Mouse (Mus musculus) brain, embryonic 14.5 days (tissue): ENCODE data around the gene Atg7. TPM values are rescaled to one million over a fixed set of nuclear protein-coding genes. Genes with fewer than 3 reads are reported as not detected.
A peak's percentile ranks its signal among the peaks of the same experiment; 100 is the strongest.

ENCODE experiments used
- DNase-seq: peaks from one replicate; pipeline ENCODE4 v3.0.0-alpha.2; 2011; ENCODE audit warnings: low read depth
- CTCF ChIP-seq: fragments of 200-500 bp; IDR thresholded peaks from 2 replicates; pipeline ENCODE4 v1.5.1; 2012; ENCODE audit warnings: inconsistent platforms, mild to moderate bottlenecking, moderate library complexity, borderline replicate concordance; ENCODE audit not compliant: insufficient read depth, insufficient read length; ENCODE audit errors: extremely low read depth
- POLR2A ChIP-seq: fragments of 200-500 bp; IDR thresholded peaks from 2 replicates; pipeline ENCODE4 v1.6.1; 2012; ENCODE audit warnings: mild to moderate bottlenecking, inconsistent platforms, borderline replicate concordance; ENCODE audit not compliant: poor library complexity, insufficient read depth, insufficient read length, severe bottlenecking; ENCODE audit errors: extremely low read depth
- polyA plus RNA-seq: library from polyadenylated mRNA; depleted of rRNA; stranded (reverse); fragments of >200 nt; gene quantifications from 2 replicates; pipeline ENCODE4 v1.2.3, GENCODE M21; 2012

Gene Atg7
- polyA plus RNA-seq, 1 experiment: 13.8 TPM

- no peak for DNase-seq
These were observed 248.4 kb downstream of the Atg7 start for GRCm38 (mm10) chr6:114891272-114891671.

DNA sequence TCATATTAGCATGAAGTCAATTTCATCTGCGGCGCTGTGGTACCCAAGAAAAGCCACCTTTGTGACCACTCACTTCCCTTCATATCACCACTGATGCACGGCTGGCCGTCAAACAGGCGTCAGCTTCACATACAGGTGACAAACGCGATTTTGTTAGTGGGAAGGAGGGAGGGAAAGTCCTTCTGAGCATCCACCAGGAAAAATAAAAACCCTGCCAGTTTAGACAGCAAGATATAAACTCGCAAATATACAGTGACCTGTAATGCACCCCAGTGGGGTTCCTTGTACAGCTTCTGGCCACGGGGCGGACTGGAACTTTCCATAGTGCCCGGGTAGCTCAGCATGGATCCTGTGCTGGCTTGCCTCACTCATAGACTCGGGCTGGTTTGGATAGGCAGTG is 248.9 kb downstream of the Atg7 start:
- no peak for TF ChIP-seq CTCF
- TF ChIP-seq POLR2A: no peak
- DNase-seq: no peak

More at GRCm38 (mm10) chr6:114891272-114891671, 248.4 kb downstream of the Atg7 start:
- TF ChIP-seq POLR2A (no peak), CTCF (no peak)

- no peak for TF ChIP-seq CTCF
- no peak for TF ChIP-seq POLR2A
- peak; percentile 90 for DNase-seq
These were observed 249.5 kb downstream of the Atg7 start for GRCm38 (mm10) chr6:114892363-114892762.

DNA sequence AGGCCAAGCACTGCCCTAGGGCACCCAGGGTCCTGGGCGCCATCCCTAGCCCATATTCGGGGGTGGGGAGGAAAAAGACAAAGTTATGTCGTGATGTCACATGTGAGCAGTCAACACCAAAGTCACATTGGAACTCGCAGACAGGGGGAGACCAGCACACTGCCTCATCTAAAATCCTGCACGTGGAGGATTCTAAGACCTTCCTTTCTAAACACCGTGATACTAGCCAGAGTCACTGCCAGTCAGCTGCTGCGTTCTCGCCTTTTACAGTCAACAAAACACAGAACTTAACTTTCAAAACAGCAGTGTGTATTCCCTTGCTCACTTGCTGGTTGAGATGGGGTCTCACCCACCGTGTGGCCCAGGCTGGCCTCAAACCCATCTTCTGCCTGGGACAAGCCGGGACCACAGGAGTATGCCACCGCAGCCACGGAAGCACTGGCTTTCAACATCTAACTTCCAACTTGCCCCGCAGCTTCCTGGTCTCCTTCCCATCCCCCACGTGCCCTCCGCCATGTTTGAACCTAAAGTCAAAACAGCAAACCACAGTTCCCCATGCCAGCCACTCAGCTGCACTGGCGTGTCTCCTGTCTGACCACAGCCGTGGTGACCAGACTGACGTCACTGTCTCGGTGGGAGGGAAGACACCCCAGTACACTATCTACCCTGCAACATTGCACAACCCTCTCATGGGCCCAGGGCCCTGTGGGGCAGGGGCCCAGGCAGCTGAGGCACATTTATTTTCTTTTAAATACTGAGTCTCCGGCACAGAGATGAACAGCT is 250.7 kb downstream of the Atg7 start:
- TF ChIP-seq CTCF (no peak), POLR2A (no peak)
- DNase-seq: no peak

DNA sequence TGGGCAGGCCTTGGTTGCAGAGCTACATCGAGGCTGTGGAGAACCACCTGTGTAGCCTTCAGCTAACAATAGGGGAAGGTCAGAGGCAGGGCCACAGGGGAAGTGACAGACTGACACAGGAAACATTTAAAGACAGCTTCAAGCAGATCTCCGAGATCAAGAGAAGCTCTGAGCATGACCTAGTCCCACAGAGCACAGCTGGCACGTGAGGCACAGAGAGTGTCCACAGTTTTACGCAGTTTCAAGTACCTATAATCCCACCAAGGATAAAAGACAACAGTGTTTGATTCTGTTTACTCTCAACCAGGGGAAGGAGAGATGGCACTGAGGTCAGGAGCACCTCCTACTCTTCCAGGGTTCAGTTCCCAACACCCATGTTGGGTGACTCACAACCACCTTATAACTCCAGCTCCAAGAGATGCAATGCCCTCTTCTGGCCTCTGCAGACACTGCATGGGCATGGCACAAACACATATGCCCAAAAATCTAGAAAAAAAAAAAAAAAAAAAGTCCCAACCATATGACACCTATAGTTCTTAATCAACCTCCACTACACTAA is 251.7 kb downstream of the Atg7 start:
- peak; percentile 17; the same call in 1 of the 2 replicates for TF ChIP-seq CTCF
- no peak for TF ChIP-seq POLR2A
- DNase-seq: no peak

DNA sequence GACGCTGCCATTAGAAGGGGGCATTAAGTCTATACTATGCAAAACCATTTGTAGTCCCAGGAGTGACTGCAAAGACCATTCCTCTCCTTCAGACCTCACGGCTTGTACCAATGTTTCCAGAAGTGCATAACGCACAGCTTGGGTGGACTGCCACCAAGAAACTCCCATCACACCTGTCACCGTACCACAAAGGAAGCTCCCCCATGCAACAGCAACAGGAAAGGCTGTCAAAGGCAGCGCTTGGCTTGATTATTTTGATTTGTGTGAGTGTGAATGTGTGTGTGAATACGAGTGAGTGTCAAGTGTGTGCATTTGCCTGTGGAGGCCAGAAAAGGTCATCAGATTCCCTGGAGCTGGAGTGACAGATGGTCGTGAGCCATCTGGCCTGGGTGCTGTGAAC is 252.3 kb downstream of the Atg7 start:
- TF ChIP-seq CTCF (no peak), POLR2A (no peak)
- no peak for DNase-seq

GRCm38 (mm10) chr6:114896281-114896680 is 253.4 kb downstream of the Atg7 start:
- TF ChIP-seq CTCF (no peak), POLR2A (no peak)
- DNase-seq: no peak

DNA sequence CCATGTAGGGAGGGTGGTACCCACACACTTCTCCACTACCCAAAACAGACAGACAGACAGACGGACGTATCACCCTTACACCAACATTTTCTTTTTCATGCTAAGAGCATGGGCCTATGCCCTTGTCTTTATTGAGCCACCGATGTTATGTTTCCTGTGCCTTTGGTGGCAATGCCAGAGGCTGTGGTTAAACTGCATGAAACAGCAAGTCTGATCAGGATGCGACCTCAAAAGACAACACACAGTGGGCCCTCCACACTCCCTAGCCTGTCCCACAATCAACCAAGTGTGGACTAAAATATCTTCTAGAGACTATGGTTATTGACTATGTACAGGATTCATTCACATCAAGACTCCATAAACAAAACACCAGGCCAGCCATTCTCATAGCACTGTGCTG is 256.1 kb downstream of the Atg7 start:
- DNase-seq: no peak
- no peak for TF ChIP-seq POLR2A

- TF ChIP-seq POLR2A (no peak), CTCF (no peak)
- DNase-seq: no peak
These were observed 256.8 kb downstream of the Atg7 start for GRCm38 (mm10) chr6:114899652-114900051.

DNA sequence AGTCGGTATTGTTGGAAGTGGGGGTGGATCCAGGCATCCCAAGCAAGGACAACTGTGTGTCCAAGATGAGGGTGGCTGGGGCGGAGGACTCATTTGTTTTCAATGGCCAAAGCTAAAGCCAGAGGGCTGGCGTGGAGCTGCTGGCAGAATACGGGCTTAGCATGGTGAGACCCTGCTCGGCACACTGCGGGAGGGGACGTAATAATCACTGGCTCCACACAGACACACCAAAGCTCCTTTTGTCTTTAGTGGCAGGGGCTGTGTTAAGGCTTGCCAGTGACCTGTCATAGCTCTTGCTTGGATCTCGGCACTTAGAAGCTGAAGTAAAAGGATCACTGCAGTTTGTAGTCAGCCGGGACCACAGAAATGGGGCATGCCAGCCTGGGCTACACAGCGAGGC is 257.3 kb downstream of the Atg7 start:
- peak; percentile 84 for DNase-seq
- TF ChIP-seq POLR2A: no peak
- TF ChIP-seq CTCF: no peak

GRCm38 (mm10) chr6:114901321-114901824 is 258.5 kb downstream of the Atg7 start:
- peak; percentile 78 for DNase-seq
- no peak for TF ChIP-seq POLR2A
- no peak for TF ChIP-seq CTCF

- no peak for DNase-seq
- TF ChIP-seq POLR2A (no peak), CTCF (no peak)
These were observed 259.0 kb downstream of the Atg7 start for GRCm38 (mm10) chr6:114901921-114902320.
